Mouse (Mus musculus): ENCODE data around the gene Rbp7.

The Rbp7 gene

DNA sequence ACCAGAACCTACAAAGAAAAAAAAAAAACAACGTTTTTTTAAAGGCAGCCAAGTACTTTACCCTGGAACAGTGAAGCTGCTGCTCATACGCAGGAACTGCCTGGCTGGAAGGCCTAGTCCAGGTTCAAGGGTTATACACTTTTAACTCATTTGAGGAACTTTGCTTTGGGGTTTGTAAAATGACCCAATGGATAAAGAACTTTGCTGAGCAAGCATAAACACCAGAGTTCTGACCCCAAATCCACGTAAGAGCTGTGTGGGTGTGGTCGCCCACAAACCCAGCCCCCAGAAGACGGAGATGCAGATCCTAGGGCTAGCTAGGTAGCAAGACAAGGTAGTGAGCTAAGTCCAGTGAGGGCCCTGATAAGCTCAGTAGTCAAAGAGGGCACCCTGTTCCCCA lies 47.3 kb downstream of the Rbp7 start:
- WGBS, result 70% methylated on average over 5 of the region's 5 CpGs

DNA sequence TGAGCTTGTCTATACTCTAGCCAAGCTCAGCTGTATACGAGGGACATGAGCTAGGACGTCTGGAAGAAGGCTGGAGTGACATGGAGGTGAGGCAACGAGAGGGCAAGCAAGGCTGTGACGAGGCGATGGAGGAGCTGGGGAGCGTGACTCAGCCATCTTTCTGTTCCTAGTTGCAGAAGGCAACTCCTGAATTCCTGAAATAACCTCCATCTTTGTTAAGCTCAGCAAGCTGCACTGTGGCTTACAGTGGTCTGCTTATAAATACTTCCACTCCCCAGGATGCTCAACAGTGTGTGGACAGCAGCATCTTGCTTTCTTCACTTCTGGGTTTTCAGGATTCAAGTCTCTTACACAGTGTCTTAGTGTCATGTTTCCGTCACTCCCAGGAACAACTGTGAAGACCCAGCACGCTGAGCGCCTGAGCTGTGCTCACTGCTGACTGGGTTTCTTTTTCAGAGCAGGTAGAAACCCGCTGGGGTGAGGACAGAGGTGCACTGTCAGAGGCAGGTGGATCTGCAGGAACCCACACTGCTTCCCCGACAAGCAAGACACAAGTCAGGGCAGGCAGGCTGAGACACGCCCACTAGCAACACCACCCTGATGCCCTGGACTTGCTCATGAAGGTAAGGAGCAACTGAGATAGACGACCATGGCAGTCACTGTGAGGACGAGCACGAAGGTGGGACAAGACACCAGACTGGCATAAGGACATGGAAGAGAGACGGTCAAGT lies 48.9 kb downstream of the Rbp7 start:
- 54% methylated on average over 16 of the region's 16 CpGs for WGBS

- 40% methylated on average over 19 of the region's 19 CpGs for WGBS
Observed at GRCm38 (mm10) chr4:149404640-149405465, 49.9 kb downstream of the Rbp7 start.

DNA sequence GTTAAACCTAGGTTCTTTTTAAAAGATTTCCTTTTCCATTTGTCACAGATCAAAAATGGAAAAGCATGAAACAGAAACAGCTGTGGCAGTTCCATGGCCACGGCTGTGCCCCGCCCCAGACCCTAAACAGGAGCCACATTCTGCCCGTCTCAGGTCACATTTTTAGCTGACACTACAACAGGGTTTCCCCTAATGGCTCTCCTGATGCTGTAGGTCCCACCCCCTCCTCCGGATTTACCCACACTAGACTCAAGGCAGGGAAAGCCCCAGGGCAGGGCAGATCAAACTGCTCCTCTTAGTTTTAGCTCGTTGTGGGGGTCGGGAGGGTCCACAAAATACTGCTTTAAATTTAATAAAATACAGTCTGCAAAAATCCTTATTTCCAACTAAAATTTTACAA lies 51.7 kb downstream of the Rbp7 start:
- WGBS, result 53% methylated on average over 6 of the region's 6 CpGs

DNA sequence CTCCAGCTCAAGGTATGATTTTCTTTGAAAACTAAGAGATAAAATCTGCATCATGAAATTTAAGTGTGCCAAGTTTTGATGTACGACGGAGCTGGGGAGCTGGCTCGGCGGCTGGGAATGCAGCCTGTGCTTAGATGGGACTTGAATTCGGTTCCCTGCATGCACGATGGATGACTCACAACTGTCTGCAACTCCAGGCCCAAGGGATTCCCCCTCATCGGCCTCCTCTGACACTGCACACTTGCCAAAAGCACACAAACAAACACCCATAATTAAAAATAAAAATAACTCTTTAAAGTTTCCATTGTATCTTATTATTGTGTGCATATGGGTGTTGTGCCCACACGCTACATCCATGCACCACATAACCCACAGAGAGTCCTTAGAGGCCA lies 53.2 kb downstream of the Rbp7 start:
- WGBS, result 29% methylated on average over 8 of the region's 8 CpGs

GRCm38 (mm10) chr4:149400878-149401590 lies 53.7 kb downstream of the Rbp7 start:
- 58% methylated on average over 12 of the region's 12 CpGs for WGBS

All from cerebral cortex, adult 2 months (tissue).